Mouse (Mus musculus) mouse embryonic stem cell (cell line): ENCODE results near the gene Catsper4.

Experiments
- in situ Hi-C, 2 experiments: fragments of 300-500 bp; cut with MboI; formaldehyde crosslinking; loops; 1 replicate in 1 of 2; 3 replicates in 1 of 2; pipeline ENCODE4 v1.14.3; 2019 to 2020; ENCODE audit warnings: low sequenced_read_pairs in 2 of 2, low pct_unique_long_range_greater_than_20kb in 1 of 2, mixed read lengths in 1 of 2; ENCODE audit not compliant: unreplicated experiment in 1 of 2

Catsper4 gene

DNA sequence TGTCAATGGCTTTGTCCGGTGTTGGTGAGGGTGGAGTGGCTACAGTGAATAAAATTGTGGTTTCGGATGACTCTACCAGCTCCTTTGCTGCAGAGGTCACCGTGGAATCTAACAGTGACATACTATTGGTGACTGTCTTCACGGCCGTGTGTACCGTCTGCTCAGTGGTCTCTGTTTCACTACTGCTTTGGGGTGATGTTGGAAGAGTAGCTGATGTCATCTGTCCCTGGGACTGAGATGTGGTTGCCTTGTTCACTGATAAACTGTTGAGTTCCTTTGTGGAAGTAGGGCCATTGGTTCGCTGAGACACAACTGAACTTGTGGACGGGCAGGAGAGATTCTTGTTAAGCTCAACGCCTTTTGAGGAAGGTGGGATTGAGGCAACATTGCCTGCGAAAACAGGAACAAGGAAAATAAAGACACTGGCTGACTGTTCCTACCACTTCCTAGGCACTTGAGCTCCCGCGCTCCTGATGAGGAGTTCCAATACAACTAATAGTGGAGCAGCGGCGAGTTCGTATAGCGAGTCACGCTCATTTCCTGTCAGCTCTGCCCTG lies 23.8 kb downstream of the Catsper4 start:
- in situ Hi-C loops = no loop called here

GRCm38 (mm10) chr4:134202904-134203303 lies 24.3 kb downstream of the Catsper4 start, which contains the start of gene Gm7534:
Gene Gm7534 (minus strand): TSS chr4:134203004.
- in situ Hi-C loops = no loop called here

DNA sequence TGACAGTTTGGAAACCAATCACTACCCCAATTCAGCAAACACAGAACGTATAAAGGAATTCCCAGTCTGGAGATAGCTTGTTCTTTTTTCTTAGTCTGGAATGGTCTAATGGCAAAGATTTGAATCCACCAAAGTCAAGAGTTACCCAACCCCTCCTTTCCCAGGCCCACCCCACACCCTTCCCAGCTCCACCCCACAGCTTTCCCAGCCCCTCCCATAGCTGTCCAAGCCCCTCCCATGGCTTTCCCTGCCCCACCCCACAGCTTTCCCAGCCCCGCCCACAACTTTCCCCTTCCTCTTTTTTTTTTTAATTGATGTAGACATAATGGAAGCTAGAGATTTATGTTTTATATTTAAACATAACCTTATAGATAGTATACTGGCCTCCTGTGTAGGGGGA lies 27.8 kb downstream of the Catsper4 start:
- in situ Hi-C loops = no loop called here

- in situ Hi-C loops = loop anchor here in 1 of 2 experiments (5.0 kb wide), 1 partner anchor 101 kb away; the partner anchor contains the start of gene Pdik1l
These were observed 40.9 kb downstream of the Catsper4 start for GRCm38 (mm10) chr4:134186268-134186667.

DNA sequence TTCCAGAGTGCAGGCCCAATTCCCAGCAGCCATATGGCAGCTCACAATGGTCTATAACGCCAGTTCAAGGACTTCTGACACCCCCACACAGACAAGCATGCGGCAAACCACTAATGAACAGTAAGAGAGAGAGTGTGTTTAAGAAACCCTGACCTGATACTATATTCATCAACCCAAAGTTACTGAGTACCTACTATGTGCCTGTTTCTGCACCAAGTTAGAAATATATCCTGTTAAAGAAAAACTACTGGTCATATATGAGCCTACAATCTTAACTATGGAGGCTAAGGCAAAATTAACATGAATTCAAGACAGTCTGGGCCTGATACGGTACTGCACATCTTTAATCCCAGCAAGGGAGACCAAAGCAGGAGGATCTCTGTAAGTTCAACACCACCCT lies 41.6 kb downstream of the Catsper4 start:
- in situ Hi-C loops = loop anchor here in 1 of 2 experiments (5.0 kb wide), 1 partner anchor 102 kb away; the partner anchor contains the start of gene Pdik1l

DNA sequence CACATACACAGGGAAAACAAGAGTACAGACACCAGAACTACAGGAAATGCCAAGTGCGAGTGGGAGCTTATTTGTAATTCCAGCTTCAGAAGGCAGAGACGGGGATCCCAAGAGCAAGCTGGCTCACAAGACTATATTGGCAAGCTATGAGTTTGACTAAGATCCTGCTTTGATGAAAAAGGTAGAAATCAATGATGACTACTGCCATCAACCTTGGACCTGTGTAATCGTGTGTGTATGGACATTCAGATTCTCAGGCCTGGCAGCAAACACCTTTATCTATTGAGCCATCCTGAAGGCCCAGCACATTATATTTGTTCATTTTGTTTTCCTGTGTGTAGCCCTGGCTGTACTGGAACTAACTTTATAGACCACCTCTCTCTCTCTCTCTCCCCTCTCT lies 43.5 kb downstream of the Catsper4 start:
- in situ Hi-C loops = no loop called here

DNA sequence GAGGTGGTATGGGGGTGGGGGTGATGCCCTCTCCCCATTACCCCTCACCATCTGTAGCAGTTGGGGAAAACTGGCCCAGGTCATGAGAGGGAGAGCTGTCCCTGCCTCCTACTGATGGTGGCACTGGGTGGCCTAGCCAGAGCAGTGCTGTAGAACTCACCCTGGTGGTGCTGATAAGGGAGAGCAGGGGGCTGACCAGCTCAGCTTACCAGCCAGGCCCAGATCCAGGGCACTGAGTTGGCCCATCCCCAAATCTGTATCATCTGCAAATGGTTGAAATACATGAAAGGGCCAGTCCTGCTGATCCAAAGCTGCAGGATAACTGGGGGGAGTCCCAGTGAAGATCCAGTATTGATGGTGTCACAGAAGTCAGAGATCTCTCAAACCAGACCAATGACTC lies 45.4 kb downstream of the Catsper4 start:
- in situ Hi-C loops = no loop called here

DNA sequence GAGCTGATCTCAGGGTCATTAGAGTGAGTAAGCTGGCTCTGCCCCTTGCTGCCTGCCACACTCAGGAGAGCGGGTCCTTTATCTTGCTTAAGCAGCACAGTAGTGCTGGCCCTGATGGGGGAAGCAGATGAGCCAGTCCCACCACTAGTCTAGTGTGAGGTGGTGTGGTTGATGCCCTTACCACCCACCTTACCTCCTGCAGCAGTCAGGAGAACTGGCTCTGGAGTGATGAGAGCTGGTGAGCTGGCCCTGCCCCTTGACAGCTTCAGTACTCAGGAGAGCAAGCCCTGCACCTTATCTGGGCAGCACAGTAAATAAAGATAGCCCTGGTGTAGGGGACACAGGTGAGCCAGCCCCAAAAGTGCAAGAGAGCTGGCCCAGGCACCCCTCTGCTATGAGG lies 46.1 kb downstream of the Catsper4 start:
- in situ Hi-C loops = no loop called here

- in situ Hi-C loops = no loop called here
These were observed 54.8 kb downstream of the Catsper4 start for GRCm38 (mm10) chr4:134172391-134172790.

GRCm38 (mm10) chr4:134166906-134167305 lies 60.3 kb downstream of the Catsper4 start:
- in situ Hi-C loops = no loop called here

DNA sequence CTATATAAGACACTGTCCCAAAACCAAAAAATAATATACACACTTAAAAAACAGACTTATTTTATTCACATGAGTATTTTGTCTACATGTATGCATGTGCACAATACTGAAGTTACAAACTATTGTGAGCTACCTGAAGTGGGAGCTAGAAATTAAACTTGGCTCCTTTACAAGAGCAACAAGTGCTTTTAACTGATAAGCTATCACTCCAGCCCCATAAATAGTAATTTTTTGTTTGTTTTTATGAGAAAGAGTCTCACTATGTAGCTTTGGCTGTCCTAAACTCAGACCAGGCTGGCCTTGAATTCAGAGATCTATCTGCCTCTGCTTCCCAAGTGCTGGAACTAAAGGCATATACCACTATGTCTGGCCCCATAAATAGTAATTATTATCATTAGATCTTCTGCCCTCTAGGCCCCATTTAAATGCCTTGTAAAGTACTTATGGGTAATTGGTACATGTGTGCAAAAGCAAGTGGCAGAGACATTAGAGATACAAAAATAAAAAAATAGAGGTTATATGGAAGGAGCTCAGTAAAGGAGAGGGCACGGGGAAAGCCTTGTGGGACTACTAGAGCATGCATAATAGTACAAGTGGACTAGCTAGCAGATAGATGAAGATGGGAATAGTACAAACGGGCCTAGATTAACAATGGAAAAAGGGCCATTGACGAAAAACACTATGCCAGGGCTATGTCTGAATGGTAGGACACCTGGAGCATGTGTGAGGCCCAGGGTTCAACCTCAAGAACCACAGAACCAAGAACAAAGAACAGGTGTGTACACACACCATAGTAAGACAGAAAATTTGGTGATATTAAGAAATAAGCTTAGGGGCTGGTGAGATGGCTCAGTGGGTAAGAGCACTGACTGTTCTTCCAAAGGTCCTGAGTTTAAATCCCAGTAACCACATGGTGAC lies 61.4 kb downstream of the Catsper4 start:
- in situ Hi-C loops = no loop called here

DNA sequence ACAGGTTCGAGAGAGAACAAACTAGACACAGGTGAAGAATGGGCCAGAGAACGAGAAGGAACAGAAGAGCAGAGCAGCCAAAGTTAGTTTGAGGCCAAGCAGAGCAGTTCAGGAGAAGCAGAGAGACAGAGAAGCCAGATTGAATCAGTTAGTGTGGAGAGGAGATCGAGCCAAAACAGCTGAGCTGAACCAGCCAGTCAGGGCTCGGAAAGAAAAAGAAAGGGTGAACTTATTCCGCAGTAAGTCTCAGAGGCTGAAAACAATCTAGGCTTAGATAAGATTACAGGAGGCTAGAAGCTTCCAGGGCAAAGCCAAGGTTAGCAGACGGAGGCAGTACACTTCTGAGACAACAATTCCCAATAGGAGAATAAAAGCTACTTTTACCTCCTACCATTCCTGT lies 62.2 kb downstream of the Catsper4 start:
- in situ Hi-C loops = no loop called here

DNA sequence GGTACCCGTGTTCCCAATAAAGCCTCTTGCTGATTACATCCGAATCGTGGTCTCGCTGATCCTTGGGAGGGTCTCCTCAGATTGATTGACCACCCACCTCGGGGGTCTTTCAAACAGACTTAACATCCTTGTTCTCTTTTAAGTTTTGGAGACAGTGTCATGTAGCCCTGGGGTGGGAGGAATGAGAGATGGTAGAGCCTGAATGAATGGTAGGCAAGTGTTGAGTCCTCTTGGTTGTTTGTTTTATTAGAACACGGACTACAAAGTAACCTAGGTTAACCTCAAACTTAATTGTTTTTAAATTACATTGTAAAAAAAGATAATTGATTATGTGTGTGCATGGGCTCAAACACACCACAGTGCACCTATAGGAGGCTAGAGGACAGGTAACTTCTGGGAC lies 62.6 kb downstream of the Catsper4 start:
- in situ Hi-C loops = no loop called here
